Mouse (Mus musculus) liver, postnatal 0 days (tissue): ENCODE results near the gene Eif4g3. TPM values are rescaled to one million over a fixed set of nuclear protein-coding genes. Genes with fewer than 3 reads are reported as not detected.
"Not testable (repeated sequence)": the region's sequence is repeated elsewhere in the genome, so short reads cannot be mapped to it uniquely, and the experiment has no call there.

Experiments
- ATAC-seq: fragments of 200-750 bp; cut with Nextera tagmentation; 2 replicates; pipeline ENCODE4 v1.8.0; 2017; ENCODE audit warnings: mild to moderate bottlenecking, moderate library complexity
- DNase-seq: peaks from one replicate; pipeline ENCODE4 v3.0.0-alpha.2; 2016
- H3K27ac ChIP-seq: fragments of 300-500 bp; sonication (generic); 2 replicates; pipeline ENCODE4 v1.5.1; 2014; ENCODE audit warnings: antibody characterized with exemption, moderate library complexity, mild to moderate bottlenecking, low read depth
- H3K27me3 ChIP-seq: fragments of 300-500 bp; sonication (generic); 2 replicates; pipeline ENCODE4 v1.6.1; 2014; ENCODE audit warnings: low read length, control low read depth, mixed read lengths; ENCODE audit not compliant: insufficient read depth
- H3K36me3 ChIP-seq: fragments of 300-500 bp; sonication (generic); replicated peaks from 2 replicates; pipeline ENCODE4 v1.6.1; 2014; ENCODE audit warnings: mild to moderate bottlenecking, control low read depth, low read length, moderate library complexity, mixed read lengths; ENCODE audit not compliant: insufficient read depth
- H3K4me1 ChIP-seq: fragments of 300-500 bp; sonication (generic); 2 replicates; pipeline ENCODE4 v1.6.1; 2014; ENCODE audit warnings: antibody characterized with exemption, mild to moderate bottlenecking, control low read depth; ENCODE audit not compliant: insufficient read depth
- H3K4me2 ChIP-seq: fragments of 300-500 bp; sonication (generic); 2 replicates; pipeline ENCODE4 v1.6.1; 2014; ENCODE audit warnings: low read depth, mild to moderate bottlenecking, low read length, moderate library complexity, mixed read lengths
- H3K4me3 ChIP-seq: fragments of 300-500 bp; sonication (generic); 2 replicates; pipeline ENCODE4 v1.5.1; 2014; ENCODE audit warnings: low read depth, low read length
- H3K9ac ChIP-seq: fragments of 300-500 bp; sonication (generic); replicated peaks from 2 replicates; pipeline ENCODE4 v1.6.1; 2014; ENCODE audit warnings: mild to moderate bottlenecking, moderate library complexity
- H3K9me3 ChIP-seq: fragments of 300-500 bp; sonication (generic); 2 replicates; pipeline ENCODE4 v1.6.1; 2016; ENCODE audit warnings: mild to moderate bottlenecking, control low read depth, low read length, mixed read lengths
- CTCF ChIP-seq: sonication (generic); IDR thresholded peaks from 2 replicates; pipeline ENCODE4 v1.5.1; 2016; ENCODE audit warnings: antibody characterized with exemption, low read depth
- EP300 ChIP-seq: IDR thresholded peaks from 2 replicates; pipeline ENCODE4 v1.6.1; 2016; ENCODE audit warnings: antibody characterized with exemption, low read depth, mild to moderate bottlenecking
- WGBS: fragments of 180-500 bp; shearing (Covaris S2); extraction: QIAGEN DNeasy Blood & Tissue Kit; methylation state at CpG from one replicate; pipeline ENCODE4 v1.1.7; 2014; ENCODE audit not compliant: insufficient replicate concordance; 5-methylcytosine and 5-hydroxymethylcytosine counted together
- polyA plus RNA-seq: library from polyadenylated mRNA; unstranded; fragments of >200 nt; fragmentation: Nextera tagmentation; extraction: Ambion mirVana; gene quantifications from 2 replicates; pipeline ENCODE4 v1.2.1, GENCODE M21; 2015

Eif4g3 gene
- polyA plus RNA-seq, 1 experiment from 2014 or later, result 5.8 TPM

- no peak overlapping the region for H3K4me3 ChIP-seq
- H3K27me3 ChIP-seq, result no peaks in the 10 kb centered on the region
- no peaks in the 10 kb centered on the region for H3K9me3 ChIP-seq
- H3K36me3 ChIP-seq, result peaks cover 27% of the 10 kb centered on the region
- no peaks in the 10 kb centered on the region for H3K4me1 ChIP-seq
- TF ChIP-seq CTCF (no peak), EP300 (no peak)
- H3K4me2 ChIP-seq, result no peak overlapping the region
- H3K27ac ChIP-seq, result no peak overlapping the region
- no peak for DNase-seq
- ATAC-seq, result no peak
- H3K9ac ChIP-seq, result no peak overlapping the region
- 90% methylated on average over 11 of the region's 11 CpGs for WGBS
Observed at GRCm38 (mm10) chr4:137964585-137964930, 28.3 kb upstream of the Eif4g3 start.

- H3K4me3 ChIP-seq, result no peak overlapping the region
- no peaks in the 10 kb centered on the region for H3K27me3 ChIP-seq
- ATAC-seq (peak; percentile 76), DNase-seq (peak; percentile 77)
- no peak overlapping the region for H3K9ac ChIP-seq
- H3K27ac ChIP-seq, result no peak overlapping the region
- H3K36me3 ChIP-seq, result peaks cover 5% of the 10 kb centered on the region; the same call in 1 of the 2 replicates
- H3K9me3 ChIP-seq, result no peaks in the 10 kb centered on the region
- 13% methylated on average over 9 of the region's 9 CpGs for WGBS
- no peak overlapping the region for H3K4me2 ChIP-seq
- TF ChIP-seq CTCF (peak; percentile 98), EP300 (no peak)
- no peaks in the 10 kb centered on the region for H3K4me1 ChIP-seq
Observed at GRCm38 (mm10) chr4:137968203-137968602, 24.6 kb upstream of the Eif4g3 start.

- not testable (repeated sequence) for H3K4me1 ChIP-seq, H3K36me3 ChIP-seq, ATAC-seq, H3K9ac ChIP-seq, H3K4me2 ChIP-seq, H3K9me3 ChIP-seq, H3K27ac ChIP-seq, H3K4me3 ChIP-seq, H3K27me3 ChIP-seq, DNase-seq
- no CpG with 5 or more reads among the region's 11 CpGs for WGBS
Observed at GRCm38 (mm10) chr4:137970623-137971199, 22.1 kb upstream of the Eif4g3 start.

- not testable (repeated sequence) for H3K4me2 ChIP-seq, H3K27ac ChIP-seq, H3K36me3 ChIP-seq, DNase-seq, H3K9ac ChIP-seq, H3K27me3 ChIP-seq, ATAC-seq, H3K4me1 ChIP-seq, H3K4me3 ChIP-seq, H3K9me3 ChIP-seq
- WGBS, result no CpG with 5 or more reads among the region's 11 CpGs
Observed at GRCm38 (mm10) chr4:137974856-137975432, 17.9 kb upstream of the Eif4g3 start.

- H3K4me3 ChIP-seq, DNase-seq, H3K27ac ChIP-seq, H3K36me3 ChIP-seq, ATAC-seq, H3K9ac ChIP-seq, H3K4me1 ChIP-seq, H3K4me2 ChIP-seq, H3K9me3 ChIP-seq, H3K27me3 ChIP-seq: not testable (repeated sequence)
- no CpG with 5 or more reads among the region's 11 CpGs for WGBS
Observed at GRCm38 (mm10) chr4:137979066-137979644, 13.7 kb upstream of the Eif4g3 start.

GRCm38 (mm10) chr4:137982869-137983268 is 10.0 kb upstream of the Eif4g3 start:
- H3K9ac ChIP-seq, result no peak overlapping the region
- no peaks in the 10 kb centered on the region for H3K27me3 ChIP-seq
- no peaks in the 10 kb centered on the region for H3K4me1 ChIP-seq
- DNase-seq, result no peak
- no peak overlapping the region for H3K4me3 ChIP-seq
- H3K4me2 ChIP-seq, result no peak overlapping the region
- no peaks in the 10 kb centered on the region for H3K9me3 ChIP-seq
- no peaks in the 10 kb centered on the region for H3K36me3 ChIP-seq
- no peak overlapping the region for H3K27ac ChIP-seq
- TF ChIP-seq CTCF (no peak), EP300 (no peak)
- ATAC-seq, result no peak
- 71% methylated on average over 1 of the region's 1 CpGs for WGBS

GRCm38 (mm10) chr4:137984212-137984611 is 8.6 kb upstream of the Eif4g3 start:
- no peak for TF ChIP-seq EP300
- no peak for TF ChIP-seq CTCF
- H3K27ac ChIP-seq, result no peak overlapping the region
- WGBS, result 36% methylated on average over 10 of the region's 10 CpGs
- no peaks in the 10 kb centered on the region for H3K36me3 ChIP-seq
- H3K4me2 ChIP-seq, result no peak overlapping the region
- no peak for DNase-seq
- no peak overlapping the region for H3K4me3 ChIP-seq
- H3K9ac ChIP-seq, result no peak overlapping the region
- H3K4me1 ChIP-seq, result no peaks in the 10 kb centered on the region
- H3K9me3 ChIP-seq, result no peaks in the 10 kb centered on the region
- no peaks in the 10 kb centered on the region for H3K27me3 ChIP-seq
- ATAC-seq, result no peak
